Mouse (Mus musculus) cortical plate, adult 2 months (tissue): ENCODE data around the gene Plppr1.

ENCODE experiments used
- CTCF ChIP-seq: fragments of 200-500 bp; IDR thresholded peaks from 2 replicates; pipeline ENCODE4 v1.5.1; 2011; ENCODE audit warnings: mild to moderate bottlenecking, control low read depth, low read length; ENCODE audit not compliant: insufficient read depth; ENCODE audit errors: extremely low read depth
- POLR2A ChIP-seq: fragments of 200-500 bp; IDR thresholded peaks from 2 replicates; pipeline ENCODE4 v1.6.1; 2011; ENCODE audit warnings: mild to moderate bottlenecking, low read length, control low read depth; ENCODE audit not compliant: insufficient read depth; ENCODE audit errors: extremely low read depth

DNA sequence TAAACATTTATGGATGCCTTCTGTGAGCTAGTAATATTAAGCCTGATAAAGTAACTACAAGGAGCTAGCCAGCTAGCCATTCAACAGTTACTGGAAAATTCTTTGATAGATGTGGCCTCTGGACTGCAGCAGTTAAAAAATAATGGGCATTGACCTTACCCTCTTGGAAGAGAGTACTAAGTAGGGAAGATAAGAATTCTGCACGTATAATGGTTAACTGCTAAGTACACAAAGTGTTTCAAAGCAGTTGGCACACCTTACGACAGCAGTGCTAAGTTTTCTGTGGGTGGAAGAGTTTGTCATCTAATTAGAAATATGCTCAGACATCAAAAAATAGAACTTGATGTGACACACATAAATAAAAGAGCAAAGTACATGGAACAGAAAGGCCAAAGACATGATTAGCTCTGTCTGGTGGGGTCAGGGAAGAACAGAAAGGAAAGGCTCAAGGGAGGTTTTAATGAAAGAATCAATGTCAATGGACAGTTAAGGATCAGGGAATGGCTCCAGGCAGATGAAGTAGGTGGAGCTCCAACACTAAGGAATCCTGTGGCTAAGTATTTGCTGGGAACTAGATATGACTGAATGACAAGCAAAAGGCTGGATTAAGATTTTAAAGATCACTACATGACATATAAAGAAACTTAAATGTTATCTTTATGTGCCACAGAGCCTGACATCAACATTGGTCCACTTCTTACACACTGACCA, 120.6 kb downstream of the Plppr1 start:
- TF ChIP-seq CTCF (no peak), POLR2A (no peak)
